Mouse (Mus musculus) layer of hippocampus, adult 11-12 months (tissue): ENCODE results near the gene Rfx6.

Experiments
- DNase-seq: peaks from one replicate; pipeline ENCODE4 v3.0.0; 2022; ENCODE audit warnings: low spot score

The Rfx6 gene

DNA sequence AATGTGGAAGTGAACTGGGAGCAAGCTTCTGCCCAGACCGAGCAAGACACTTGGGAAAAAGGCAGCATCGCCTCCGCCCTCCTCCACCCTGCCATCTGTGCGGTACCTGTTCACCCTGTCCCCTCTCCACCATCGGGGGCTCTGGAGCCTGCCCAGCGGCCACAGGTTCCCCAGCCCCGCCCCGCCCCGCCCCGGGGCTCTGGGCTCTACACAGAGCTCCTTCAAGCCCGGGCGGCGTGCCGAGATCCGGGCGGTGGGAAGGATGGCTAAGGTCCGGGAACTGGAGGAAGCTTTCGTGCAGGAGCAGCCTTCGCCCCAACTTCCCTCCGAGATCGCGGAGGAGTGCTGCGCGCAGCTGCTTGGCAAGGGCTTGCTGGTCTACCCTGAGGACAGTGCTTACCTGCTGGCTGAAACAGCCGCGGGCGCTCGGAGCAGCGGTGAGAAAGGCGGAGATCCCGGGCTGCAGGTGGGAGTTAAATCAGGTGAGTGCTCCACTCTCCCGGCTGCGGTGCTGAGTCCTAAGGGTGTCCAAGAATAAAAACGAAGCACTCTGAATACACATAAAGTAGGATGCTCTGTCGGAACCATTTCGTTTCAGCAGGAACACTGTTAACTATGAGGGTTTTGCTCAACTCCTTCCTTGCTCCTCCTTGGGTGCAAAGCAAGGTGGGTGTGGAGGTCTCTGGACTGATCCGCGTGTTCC lies at the start of gene Rfx6:
Gene Rfx6 (plus strand): TSS at position 209 of the 703 bp plus-strand sequence.
- DNase-seq: peak; percentile 4

DNA sequence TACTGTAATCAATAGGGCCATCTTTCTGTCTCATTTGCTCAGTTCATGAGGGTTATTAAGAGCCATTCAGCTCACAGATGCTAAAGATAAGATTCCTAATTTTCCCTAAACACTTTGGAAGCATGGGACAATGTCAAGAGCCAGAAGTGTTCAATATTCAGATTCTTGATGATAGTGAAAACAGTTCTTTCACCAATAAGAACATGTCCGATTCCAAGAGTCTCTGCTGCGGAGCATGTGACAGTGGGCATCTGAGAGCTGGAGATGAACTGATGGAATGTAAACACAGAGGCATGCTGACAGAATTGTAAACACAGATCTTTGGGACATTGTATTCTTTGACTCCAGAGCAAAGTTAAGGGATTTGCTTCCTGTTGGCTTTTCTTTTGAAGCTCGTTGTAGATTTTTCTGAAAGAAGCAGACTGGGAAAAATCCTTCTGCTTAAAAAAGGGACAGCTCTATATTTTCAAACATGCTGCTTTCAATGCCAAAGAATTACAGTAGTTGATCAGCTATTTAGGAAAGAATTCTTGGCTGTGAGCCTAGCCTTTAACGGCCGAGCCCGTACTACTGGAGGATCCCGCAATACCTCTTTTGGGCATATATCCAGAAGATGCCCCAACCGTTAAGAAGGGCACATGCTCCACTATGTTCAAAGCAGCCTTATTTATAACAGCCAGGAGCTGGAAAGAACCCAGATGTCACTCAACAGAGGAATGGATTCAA lies 46.0 kb upstream of the Rfx6 start, which contains the start of gene Gprc6a:
Gene Gprc6a (minus strand): TSS at position 51 of the 726 bp plus-strand sequence.
- no peak for DNase-seq

DNA sequence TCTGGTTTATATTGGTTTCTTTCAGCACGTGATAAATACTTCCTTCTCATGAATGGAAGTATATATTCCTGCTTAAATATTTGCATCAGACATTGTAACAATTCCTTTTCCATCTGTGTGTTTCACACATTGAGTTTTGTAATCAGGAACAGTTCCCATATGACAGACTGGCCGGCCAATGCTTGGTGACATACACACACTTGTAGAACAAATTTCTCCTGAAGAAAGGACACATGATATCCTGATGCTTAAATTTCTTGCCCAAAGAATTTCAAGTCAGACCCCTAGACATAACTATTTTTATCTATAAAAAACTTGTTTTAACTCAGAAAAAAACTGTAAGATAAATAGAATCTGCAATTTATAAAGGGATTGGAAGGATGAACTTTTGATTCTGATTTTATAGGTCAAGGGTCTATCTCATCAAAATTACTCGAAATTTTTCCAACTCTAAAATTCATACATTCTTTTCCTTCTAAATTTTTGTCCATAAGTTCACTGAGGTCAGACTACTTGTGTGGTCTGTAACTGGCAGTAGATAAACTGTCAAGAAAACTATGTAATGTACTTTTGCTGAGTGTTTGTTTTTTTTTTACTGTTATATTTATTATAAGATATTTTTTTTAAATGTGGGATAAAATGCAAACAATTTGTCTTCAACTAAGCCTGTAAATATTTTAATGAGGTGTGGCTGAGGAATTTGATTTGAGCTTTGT lies 27.9 kb upstream of the Rfx6 start:
- DNase-seq: no peak

DNA sequence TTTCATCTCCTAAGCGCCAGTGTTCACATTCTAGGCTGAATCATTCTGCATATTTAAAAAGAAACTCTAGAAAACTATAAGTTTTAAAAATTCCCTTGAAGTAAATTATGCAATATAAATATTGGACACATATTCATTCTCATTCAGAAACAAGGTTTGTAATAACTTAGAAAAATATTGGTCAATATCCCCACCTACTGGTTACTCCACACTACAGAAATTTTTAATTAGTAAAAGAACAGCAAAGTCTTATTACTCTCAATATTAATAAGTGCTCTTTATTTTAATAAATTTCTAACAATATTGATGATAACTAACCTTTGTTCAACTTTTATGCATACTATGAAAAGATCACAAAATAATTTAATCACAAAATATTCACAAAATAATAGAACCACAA lies 20.2 kb upstream of the Rfx6 start:
- no peak for DNase-seq

DNA sequence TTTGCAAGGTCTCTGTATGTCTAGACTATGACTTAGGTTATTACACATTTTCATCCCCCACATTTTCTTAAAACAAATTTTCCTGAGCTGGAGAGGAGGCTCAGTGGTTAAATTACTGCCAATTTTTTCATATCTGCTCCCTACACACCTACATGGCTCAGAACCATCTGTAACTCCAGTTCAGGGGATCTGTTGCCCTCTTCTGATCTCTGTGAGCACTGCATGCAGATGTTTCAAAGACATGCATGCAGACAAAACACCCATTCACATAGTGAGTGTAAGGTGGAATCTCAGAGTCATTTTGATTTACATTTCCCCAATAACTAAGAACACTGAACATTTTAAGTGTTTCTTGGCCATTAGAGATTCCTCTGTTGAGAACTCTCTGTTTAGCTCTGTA lies 8.2 kb upstream of the Rfx6 start:
- no peak for DNase-seq

DNA sequence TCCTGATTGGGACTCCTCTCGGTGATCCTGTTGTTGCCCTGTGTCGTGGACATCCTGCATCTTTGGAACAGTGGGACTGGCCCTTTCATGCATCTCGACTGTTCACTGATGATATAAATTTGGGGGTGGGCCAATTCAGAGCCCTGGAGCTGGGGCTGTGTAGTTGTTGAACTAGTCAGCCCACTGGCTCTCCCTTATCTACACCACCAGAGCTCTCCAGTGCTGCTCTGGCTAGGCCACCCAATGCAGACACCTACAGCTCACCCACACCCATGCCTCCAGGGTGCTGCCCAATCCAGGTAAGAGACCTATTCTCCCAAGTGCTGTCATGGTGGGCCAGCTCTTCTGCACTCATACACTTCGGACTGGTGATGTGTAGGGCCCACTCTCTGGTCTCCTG lies 6.0 kb upstream of the Rfx6 start:
- DNase-seq: no peak

DNA sequence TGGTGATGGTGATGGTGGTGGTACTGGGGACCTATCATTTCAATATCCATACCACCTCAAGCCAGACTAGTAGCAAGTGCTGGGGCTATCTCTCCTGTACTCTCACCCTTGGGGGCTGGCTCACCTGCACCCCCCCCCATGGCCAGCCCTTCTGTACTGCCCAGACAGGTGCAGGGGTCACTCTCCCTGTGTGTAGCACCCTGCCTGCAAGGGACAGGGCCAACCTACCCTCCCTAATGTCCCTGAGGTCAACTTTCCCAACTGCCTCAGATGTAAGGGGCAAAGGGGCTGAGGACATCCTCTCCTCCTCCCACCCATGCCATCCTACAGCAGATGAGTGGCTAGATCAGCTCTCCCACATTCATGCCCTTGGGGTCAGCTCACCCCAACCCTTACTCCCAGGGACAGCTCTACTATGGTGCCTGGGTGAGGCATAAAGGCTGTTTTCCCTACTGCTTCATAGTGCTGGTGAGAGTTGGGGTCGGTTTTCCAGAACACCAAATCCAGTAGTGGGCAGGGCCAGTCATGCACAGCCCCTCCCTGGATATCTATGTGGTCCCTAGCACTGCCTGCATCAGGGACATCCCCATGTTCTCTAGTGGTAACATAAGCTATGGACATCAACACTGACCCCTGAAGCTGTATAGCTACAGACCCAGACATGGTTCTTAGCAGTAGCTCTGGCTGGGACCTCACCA lies 5.3 kb upstream of the Rfx6 start:
- DNase-seq: no peak

DNA sequence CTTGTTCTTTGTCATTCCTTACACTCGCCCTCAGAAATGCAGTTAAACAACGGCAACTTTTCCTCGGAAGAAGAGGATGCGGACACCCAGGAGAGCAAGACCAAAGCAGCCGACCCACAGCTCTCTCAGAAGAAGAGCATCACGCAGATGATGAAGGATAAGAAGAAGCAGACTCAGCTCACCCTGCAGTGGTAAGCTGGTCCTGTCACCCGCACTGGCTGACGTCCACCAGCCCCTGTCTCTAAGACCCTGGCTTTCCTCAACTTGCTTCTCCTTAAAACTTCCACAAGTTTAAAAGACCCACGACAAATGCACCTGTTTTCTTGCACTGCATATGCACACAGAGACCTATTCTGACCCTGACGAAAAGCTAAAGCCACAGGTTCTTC lies 689 bp downstream of the Rfx6 start:
- DNase-seq: no peak

DNA sequence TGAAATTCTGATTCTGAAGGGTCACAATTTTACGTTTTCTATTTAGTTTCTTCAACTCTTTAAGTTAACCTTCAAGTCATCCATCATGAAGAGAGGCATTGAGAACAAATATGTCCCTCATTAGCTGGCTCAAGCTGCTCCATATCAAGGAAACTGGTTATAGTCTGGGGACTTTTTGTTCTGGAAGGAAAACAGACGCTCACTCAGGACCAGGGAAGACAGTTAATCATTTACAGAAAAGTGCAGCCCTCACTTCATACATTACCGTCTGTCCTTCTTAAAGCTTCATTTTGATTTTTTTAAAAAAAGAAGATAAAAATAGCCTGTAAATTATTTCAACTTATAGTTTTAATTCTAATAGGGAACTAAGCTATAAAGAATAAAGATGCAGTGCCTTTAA lies 43.3 kb downstream of the Rfx6 start:
- no peak for DNase-seq

DNA sequence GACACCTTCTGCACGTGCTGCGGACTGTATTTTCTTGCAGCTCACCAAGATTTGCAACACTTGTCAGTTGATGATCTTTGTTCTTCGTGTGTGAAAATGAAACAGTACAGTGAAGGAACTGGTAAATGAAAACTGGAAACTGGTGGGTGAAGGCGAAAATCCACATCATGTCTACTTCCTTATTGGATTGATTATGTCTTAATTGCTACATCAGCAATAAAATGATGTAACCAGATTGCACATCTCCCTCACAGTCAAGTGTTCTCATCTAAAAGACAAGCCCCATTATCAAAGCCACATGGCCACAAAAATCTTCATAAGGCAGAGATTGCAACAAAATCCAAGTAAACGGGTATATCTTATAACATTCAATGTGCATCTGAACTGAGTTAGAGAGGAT lies 83.9 kb downstream of the Rfx6 start:
- no peak for DNase-seq

DNA sequence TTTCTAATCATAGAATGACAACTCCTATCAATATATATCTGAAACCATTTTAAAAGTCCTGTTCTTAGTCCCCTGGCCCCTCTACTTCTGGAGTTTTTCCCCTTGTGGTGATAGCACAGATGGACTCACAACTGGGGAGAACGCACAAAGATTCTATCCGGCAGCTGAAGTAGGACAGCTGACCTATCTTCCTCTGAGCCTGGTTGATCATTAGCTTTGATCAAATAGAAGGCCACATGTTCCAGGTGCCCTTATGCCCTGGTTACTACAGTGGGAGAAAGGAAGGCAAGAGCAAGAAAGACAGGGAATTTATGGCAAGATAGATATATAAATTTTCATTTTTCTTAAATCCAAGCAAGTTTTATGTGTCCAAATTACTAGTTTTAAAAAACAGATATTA lies 85.7 kb downstream of the Rfx6 start:
- no peak for DNase-seq

DNA sequence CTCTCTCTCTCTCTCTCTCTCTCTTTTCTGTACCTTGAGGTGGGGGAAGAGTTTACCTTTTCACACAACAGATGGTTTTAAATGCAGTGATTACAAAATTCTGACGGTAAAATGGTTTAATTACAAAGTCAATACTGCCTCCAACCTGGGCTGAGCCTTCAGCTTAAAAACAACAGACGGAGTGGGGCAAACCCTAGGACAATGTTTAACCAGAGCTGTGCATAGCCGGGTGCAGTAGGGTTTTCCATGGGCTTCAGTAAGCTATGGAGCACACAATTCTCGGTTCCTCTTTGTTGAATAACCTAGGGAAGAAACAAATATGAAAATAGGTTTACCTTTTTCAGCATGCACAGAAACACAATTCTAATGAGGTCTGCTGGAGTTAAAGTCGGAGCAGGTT lies 90.9 kb downstream of the Rfx6 start:
- no peak for DNase-seq

DNA sequence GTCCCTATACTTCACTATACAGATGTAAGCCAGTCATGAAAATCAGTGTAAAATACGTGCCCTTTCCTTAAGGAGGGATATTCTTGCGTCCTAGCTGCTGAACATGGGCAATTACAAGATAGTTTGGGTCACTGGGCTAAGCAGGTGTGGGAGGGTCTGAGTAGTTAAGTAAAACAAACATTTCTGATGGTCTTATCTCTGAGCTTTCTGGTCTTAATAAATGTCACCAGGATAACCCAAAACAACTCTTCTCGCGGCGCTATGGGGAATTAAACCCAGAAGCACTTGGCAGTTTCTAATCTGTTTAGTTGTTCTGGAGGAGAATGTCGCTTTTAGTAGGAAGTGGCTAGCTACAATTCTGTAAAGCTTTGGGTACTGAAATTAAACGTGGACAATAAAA lies 91.7 kb downstream of the Rfx6 start:
- no peak for DNase-seq

DNA sequence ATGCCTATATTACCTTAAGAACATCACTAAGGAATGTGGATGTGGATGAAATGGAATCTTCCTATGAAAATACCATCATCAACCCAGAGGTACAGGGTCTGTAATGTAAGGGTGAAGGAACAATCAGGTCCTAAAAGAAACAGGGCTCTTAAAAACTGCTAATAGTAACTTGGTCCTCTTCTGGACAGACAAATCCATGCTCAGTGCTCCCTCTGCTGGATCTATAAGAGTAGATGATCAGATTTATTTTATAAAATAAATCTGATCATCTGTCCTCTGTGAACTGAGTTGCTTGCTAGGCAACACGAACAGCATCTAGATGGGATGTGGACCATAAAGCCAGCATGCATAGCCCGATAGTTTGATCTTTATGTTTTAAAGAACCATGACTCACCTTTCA lies 102.1 kb downstream of the Rfx6 start:
- DNase-seq: peak; percentile 4
